Mouse (Mus musculus): Measurements from ENCODE around the gene 1300017J02Rik. TPM values are rescaled to one million over a fixed set of nuclear protein-coding genes. Genes with fewer than 3 reads are reported as not detected.
"Not testable (repeated sequence)": the region's sequence is repeated elsewhere in the genome, so short reads cannot be mapped to it uniquely, and the experiment has no call there.

Gene 1300017J02Rik
- 1 to 10 TPM in 1 of 2 experiments, not detected in 1; 1.2 TPM for total RNA-seq (2021)
- long read RNA-seq, experiment 1, result 0 reads
- long read RNA-seq, experiment 2, result 0 reads

DNA sequence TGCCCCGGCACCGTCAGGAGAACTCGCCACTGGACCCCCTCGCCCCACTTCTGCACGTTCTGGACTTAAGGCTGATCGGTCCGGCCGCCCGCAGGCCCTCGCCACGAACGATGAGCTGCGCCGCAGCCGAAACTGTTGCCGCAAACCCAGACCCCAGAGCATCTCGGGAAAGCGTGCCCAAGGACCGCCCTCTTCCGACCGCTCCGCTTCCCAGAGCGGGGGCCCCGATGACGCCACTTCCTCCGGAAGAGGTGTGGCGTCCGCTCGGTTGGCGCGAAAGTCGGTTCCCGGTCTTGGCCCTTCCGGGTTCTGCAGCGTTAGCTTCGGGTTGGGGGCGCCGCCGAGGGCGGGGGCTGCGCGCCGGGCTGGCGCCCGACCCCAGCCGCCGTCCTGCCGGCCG is at the start of gene 1300017J02Rik, which contains the start of gene Topbp1:
TSS of gene 1300017J02Rik (minus strand) at position 156 of the 400 bp plus-strand sequence.
TSS of gene Topbp1 (plus strand) at position 289 of the 400 bp plus-strand sequence.
- peak within 1 kb of the TSS; percentile 72 for H3K4me3 ChIP-seq
- no peak for TF ChIP-seq CTCF (conservative IDR thresholded peaks at IDR 0.05)
- H3K27ac ChIP-seq, result peak within 1 kb of the TSS; percentile 94
- DNase-seq (ENCODE audit: low spot score in 2 of 2), result peak; percentile 92 to 95

DNA sequence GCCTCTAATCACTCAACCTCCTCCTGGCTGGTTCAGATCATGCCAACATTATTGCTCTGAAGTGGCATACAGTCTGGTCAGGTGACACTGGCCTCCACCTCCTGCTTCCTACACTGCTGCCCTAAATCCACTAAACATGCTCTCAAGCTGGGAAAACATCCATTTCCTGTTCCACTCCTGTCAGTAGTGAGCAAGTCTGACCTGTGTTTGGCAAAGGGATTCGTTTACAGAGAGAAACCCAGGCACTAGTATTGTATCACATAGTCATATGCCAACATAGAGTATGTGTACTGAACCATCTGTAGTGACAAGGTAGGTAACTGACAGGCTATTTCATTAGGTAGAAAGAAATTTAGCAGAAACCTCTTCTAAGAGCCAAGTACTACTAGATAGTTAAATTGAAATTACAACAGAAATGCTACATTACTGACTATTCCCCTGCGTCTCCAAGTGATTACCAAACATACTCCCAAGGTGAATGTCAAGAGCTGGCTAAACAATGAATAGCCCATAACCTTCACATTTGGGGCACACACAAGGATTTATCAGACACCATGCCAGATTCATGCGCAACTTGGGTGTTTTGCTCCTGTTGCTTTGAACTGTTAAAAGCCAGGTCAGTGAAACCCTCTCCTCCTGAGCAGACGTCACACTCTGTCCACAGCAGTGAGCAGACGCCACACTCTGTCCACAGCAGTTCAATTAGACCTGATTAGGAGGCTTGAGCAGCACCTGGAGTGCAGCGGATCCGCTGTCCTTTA is 48.8 kb upstream of the 1300017J02Rik start:
- H3K27ac ChIP-seq; H3K4me3 ChIP-seq; DNase-seq (ENCODE audit: low spot score in 2 of 2): not testable (repeated sequence)

GRCm38 (mm10) chr9:103348791-103349190 is 43.9 kb upstream of the 1300017J02Rik start:
- TF ChIP-seq CTCF (conservative IDR thresholded peaks at IDR 0.05), result no peak
- Histone ChIP-seq H3K27ac (no peak overlapping the region), H3K4me3 (no peak overlapping the region)
- DNase-seq (ENCODE audit: low spot score in 2 of 2), result no peak

DNA sequence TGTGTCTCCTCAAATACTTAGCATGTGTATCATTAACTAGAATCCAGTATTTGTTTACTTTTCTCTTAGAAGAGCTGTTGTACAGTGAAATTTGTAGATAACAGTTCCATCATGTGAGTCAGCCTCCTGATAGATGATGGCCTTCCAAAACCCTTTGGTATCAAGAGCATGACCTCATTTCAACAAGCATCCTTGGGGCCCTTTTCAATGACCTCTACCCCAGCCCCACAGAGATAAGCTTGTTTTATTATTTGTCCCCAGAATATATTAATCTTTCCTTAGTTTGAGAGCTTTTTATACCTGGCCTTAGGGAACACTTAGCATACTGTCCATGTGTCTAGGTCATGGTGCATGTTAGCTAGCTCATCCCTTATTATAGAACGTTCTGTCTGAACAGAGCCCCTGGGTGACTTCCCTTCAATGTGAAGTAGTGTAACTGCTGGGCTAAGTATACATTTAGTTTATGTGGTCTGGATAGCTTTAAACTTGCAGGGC is 43.2 kb upstream of the 1300017J02Rik start:
- no peak for TF ChIP-seq CTCF (conservative IDR thresholded peaks at IDR 0.05)
- H3K4me3 ChIP-seq, result no peak overlapping the region
- no peak overlapping the region for H3K27ac ChIP-seq
- DNase-seq (ENCODE audit: low spot score in 2 of 2), result no peak

- TF ChIP-seq CTCF (conservative IDR thresholded peaks at IDR 0.05), result no peak
- no peak for DNase-seq (ENCODE audit: low spot score in 2 of 2)
- Histone ChIP-seq H3K27ac (no peak overlapping the region), H3K4me3 (no peak overlapping the region)
Observed at GRCm38 (mm10) chr9:103347045-103347444, 42.2 kb upstream of the 1300017J02Rik start.

- no peak for TF ChIP-seq CTCF (conservative IDR thresholded peaks at IDR 0.05)
- Histone ChIP-seq H3K4me3 (no peak overlapping the region), H3K27ac (no peak overlapping the region)
- no peak for DNase-seq (ENCODE audit: low spot score in 2 of 2)
Observed at GRCm38 (mm10) chr9:103336912-103337311, 32.0 kb upstream of the 1300017J02Rik start.

GRCm38 (mm10) chr9:103332663-103333062 is 27.8 kb upstream of the 1300017J02Rik start:
- TF ChIP-seq CTCF (conservative IDR thresholded peaks at IDR 0.05), result no peak
- no peak overlapping the region for H3K4me3 ChIP-seq
- H3K27ac ChIP-seq, result no peak overlapping the region
- no peak for DNase-seq (ENCODE audit: low spot score in 2 of 2)

- no peak for DNase-seq (ENCODE audit: low spot score in 2 of 2)
- Histone ChIP-seq H3K4me3 (no peak overlapping the region), H3K27ac (no peak overlapping the region)
- TF ChIP-seq CTCF (conservative IDR thresholded peaks at IDR 0.05), result no peak
Observed at GRCm38 (mm10) chr9:103326449-103326848, 21.6 kb upstream of the 1300017J02Rik start.

DNA sequence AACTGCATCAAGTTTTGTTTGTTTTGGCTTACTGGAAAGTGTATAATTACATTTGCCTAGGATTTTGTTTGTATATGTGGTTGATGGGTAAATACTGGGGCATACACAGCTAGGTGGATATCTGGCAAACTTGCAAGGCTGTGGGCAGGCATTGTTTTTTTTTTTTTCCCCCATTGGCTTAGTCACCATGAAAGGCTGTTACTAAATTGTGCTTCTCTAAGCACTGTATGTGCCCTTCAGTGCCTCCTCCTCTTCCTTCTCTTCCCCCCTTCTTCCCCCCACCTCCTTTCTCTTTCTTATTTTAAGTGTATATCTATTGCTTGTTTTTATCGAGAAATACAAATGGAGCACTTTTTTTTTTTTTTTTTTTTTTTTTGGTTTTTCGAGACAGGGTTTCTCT is 19.8 kb upstream of the 1300017J02Rik start:
- TF ChIP-seq CTCF (conservative IDR thresholded peaks at IDR 0.05), result no peak
- H3K27ac ChIP-seq, result no peak overlapping the region
- H3K4me3 ChIP-seq, result no peak overlapping the region
- DNase-seq (ENCODE audit: low spot score in 2 of 2), result no peak

DNA sequence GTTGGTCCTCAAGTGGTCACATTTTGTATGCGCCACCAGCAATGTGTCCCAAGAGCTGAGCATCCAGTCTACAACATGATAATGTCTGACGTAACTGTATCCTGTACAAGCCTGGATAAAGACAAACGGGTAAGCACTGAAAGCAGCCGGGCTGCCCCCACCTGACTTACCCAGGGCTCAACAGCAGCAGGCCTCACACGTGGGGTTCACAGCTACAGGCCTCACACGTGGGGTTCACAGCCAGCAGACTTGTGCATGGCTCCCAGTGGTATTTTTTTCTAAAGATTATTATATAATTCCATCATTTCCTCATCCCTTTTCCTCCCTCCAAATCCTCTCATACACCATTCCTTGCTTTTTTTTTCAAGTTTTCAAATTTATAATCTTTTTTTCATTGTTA is 5.0 kb upstream of the 1300017J02Rik start:
- no peak for DNase-seq (ENCODE audit: low spot score in 2 of 2)
- Histone ChIP-seq H3K27ac (no peak overlapping the region), H3K4me3 (no peak overlapping the region)
- no peak for TF ChIP-seq CTCF (conservative IDR thresholded peaks at IDR 0.05)

GRCm38 (mm10) chr9:103305332-103306041 is 605 bp upstream of the 1300017J02Rik start:
- DNase-seq (ENCODE audit: low spot score in 2 of 2), result peak in 1 of 2 experiments; percentile 4
- H3K27ac ChIP-seq, result peak overlapping the region; percentile 36
- TF ChIP-seq CTCF (conservative IDR thresholded peaks at IDR 0.05), result no peak
- peak overlapping the region; percentile 72 for H3K4me3 ChIP-seq

DNA sequence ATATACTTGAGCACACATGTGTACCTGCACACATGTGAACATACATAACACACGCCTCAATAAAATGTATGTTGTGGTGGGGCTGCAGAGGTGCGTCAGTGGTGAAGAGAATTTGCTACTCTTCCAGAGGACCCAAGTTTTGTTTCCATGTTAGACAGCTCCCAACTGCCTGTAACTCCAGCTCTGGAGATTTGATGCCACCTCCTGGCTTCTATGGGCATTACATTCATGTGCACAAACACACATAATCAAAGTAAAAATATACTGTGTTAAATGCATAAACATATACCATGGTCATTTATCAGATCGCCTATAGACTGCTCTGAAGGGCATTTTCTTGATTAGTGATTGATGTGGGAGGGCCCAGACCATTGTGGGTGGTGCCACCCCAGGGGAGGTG is 2.2 kb downstream of the 1300017J02Rik start:
- peak; percentile 44 to 74 for DNase-seq (ENCODE audit: low spot score in 2 of 2)
- Histone ChIP-seq H3K4me3 (no peak overlapping the region), H3K27ac (no peak overlapping the region)
- TF ChIP-seq CTCF (conservative IDR thresholded peaks at IDR 0.05), result peak; percentile 91

DNA sequence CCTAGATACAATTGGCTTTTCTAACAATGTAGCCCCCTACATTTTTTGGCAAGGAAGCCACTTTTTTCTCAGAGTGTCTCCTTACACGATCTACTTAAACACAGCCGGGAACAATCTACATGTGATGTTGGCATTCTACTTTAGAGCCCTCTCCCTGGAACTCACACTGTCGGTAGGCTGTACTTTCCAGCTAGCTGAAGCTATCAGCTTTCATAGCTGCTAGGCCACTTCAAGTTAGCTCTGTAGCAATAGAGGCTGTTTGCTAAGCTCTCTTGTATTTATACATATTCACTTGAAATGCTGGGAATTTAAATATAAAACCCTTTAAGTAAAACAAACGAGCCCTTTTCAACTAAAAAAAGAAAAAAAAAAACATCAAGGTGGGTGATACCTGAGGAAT is 2.6 kb downstream of the 1300017J02Rik start:
- no peak for DNase-seq (ENCODE audit: low spot score in 2 of 2)
- Histone ChIP-seq H3K27ac (no peak overlapping the region), H3K4me3 (no peak overlapping the region)
- no peak for TF ChIP-seq CTCF (conservative IDR thresholded peaks at IDR 0.05)
